8 mouse cellular contexts compared by ENCODE assay signal in the genomic region with DNA sequence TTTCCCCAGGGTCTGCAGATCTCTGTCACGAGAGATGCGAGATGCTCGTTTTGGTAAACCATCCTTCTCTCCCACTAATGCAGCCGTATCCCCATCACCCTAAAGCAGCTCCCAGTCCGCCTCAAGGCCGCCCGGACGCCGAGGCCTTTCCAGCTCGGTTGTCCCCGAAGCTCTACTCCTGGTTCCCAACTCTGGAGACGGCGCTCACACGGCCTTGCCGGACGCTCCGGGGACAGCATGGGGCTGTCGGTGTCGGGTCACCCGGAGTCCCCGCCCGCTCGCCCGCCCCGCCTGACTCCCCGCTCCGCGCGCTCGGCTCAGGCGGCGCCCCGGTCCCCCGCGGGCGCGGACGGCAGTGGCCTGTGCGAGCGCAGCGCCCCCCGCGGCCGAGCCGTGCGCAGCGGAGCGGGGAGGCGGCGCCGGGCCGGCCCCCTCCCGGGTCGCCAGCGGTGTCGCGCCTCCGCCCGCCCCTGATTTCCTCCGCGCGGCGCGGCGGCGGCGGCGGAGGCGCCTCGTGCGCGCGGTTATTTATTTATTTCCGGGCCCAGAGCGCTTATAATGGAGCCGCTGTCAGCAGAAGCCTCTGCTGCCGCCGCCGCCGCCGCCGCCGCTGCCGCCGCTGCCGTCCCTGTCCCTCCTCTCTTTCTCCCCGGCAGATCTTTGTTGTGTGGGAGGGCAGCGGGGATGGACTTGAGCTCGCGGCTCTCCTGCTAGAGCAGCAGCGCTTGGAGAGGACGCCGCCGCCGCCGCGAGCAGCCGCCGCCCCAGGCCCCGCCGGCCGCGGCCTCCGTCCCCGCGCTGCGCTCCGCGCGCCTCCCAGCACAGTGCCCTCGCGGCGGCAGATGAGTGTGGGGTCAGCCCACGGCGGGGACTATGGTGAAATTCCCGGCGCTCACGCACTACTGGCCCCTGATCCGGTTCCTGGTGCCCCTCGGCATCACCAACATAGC. TPM values are rescaled to one million over a fixed set of nuclear protein-coding genes. Genes with fewer than 3 reads are reported as not detected.
A peak's percentile ranks its signal among the peaks of the same experiment; 100 is the strongest.
DNase-seq lines count a peak whose midpoint lies in the region; ATAC-seq lines count a peak whose summit lies in the region.

Gene Ank, plus strand, starts transcription at position 547 of the 950 bp plus-strand sequence.

- H3K27ac ChIP-seq in embryonic facial prominence, embryonic 10.5 days (replicated peaks): peak within 1 kb of the TSS; percentile 90
- H3K27ac ChIP-seq in intestine, embryonic 16.5 days (ENCODE audit: low read length): peak within 1 kb of the TSS; percentile 83
- peak within 1 kb of the TSS; percentile 90 for H3K27ac ChIP-seq in midbrain, embryonic 10.5 days (replicated peaks)

- peak within 1 kb of the TSS; percentile 89 for H3K4me2 ChIP-seq in intestine, embryonic 16.5 days (ENCODE audit: low read depth, low read length)

- DNase-seq in adrenal gland, adult 8-10 months: peak; percentile 69
- peak; percentile 84 for DNase-seq in embryonic facial prominence, embryonic 10.5 days (ENCODE audit: low spot score)
- DNase-seq in gonadal fat pad, adult 2 months (ENCODE audit: low read depth): no peak
- peak; percentile 75 for DNase-seq in left cerebral cortex, postnatal 4 days
- peak; percentile 77 for DNase-seq in midbrain, embryonic 10.5 days (ENCODE audit: low spot score)
- peak; percentile 90 for DNase-seq in right cerebral cortex, postnatal 25 days
- DNase-seq in urinary bladder, postnatal 36 days (ENCODE audit: low spot score in 2 of 2): peak; percentile 65 to 79

- no peaks in the 10 kb centered on the region for H3K36me3 ChIP-seq in embryonic facial prominence, embryonic 10.5 days (replicated peaks)
- no peaks in the 10 kb centered on the region; the same call in 1 of the 2 replicates for H3K36me3 ChIP-seq in intestine, embryonic 16.5 days (ENCODE audit: control insufficient read depth, insufficient read depth, low read length)
- H3K36me3 ChIP-seq in midbrain, embryonic 10.5 days: no peaks in the 10 kb centered on the region

- under 1% methylated on average over 120 of the region's 120 CpGs for WGBS in embryonic facial prominence, embryonic 10.5 days
- WGBS in intestine, embryonic 16.5 days: under 1% methylated on average over 93 of the region's 120 CpGs
- under 1% methylated on average over 118 of the region's 120 CpGs for whole genome bisulfite sequencing in midbrain, embryonic 10.5 days

- H3K9ac ChIP-seq in intestine, embryonic 16.5 days (ENCODE audit: low read depth, low read length): peak within 1 kb of the TSS; percentile 85

- H3K4me3 ChIP-seq in embryonic facial prominence, embryonic 10.5 days: peak within 1 kb of the TSS; percentile 63
- H3K4me3 ChIP-seq in intestine, embryonic 16.5 days (ENCODE audit: low read length): peak within 1 kb of the TSS; percentile 83
- H3K4me3 ChIP-seq in midbrain, embryonic 10.5 days: peak within 1 kb of the TSS; percentile 82

- H3K4me1 ChIP-seq in embryonic facial prominence, embryonic 10.5 days: peaks cover 9% of the 10 kb centered on the region
- H3K4me1 ChIP-seq in intestine, embryonic 16.5 days (ENCODE audit: control insufficient read depth, insufficient read depth, low read length): no peaks in the 10 kb centered on the region; the same call in none of the 2 replicates
- H3K4me1 ChIP-seq in midbrain, embryonic 10.5 days: peaks cover 26% of the 10 kb centered on the region

- peak; percentile 95 for ATAC-seq in intestine, embryonic 16.5 days

- no peaks in the 10 kb centered on the region for H3K9me3 ChIP-seq in embryonic facial prominence, embryonic 10.5 days
- no peaks in the 10 kb centered on the region for H3K9me3 ChIP-seq in intestine, embryonic 16.5 days (ENCODE audit: control insufficient read depth, low read length)
- H3K9me3 ChIP-seq in midbrain, embryonic 10.5 days (replicated peaks): no peaks in the 10 kb centered on the region

- intact Hi-C loops in left cerebral cortex, postnatal 4 days (cut with DNase I): loop anchor here (2.0 to 10.0 kb wide), 2 partner anchors 118 to 142 kb away; no protein-coding TSS in a partner anchor

- peaks cover 24% of the 10 kb centered on the region for H3K27me3 ChIP-seq in embryonic facial prominence, embryonic 10.5 days (replicated peaks; ENCODE audit: low read depth, poor library complexity, severe bottlenecking)
- no peaks in the 10 kb centered on the region for H3K27me3 ChIP-seq in intestine, embryonic 16.5 days (replicated peaks; ENCODE audit: control insufficient read depth, insufficient read depth, low read length)
- peaks cover 20% of the 10 kb centered on the region for H3K27me3 ChIP-seq in midbrain, embryonic 10.5 days (ENCODE audit: low read depth, poor library complexity, severe bottlenecking)

RNA-seq across cellular contexts. Expression of gene Ank, which starts in this region (rescaled TPM):
- total RNA-seq in adrenal gland, adult 8-10 months (2022): 10 to 100 TPM; 38.2 to 68.7 (median 50.9) TPM
- 5.9 and 6.2 TPM in 2 replicates for polyA plus RNA-seq in embryonic facial prominence, embryonic 10.5 days (2016; fragmentation: Nextera tagmentation; extraction: Ambion mirVana)
- polyA plus RNA-seq in gonadal fat pad, adult 2 months (2012; rRNA removed): 37.1 and 57.5 TPM in 2 replicates
- 5.9 and 12.1 TPM in 2 replicates for polyA plus RNA-seq in intestine, embryonic 16.5 days (2015; fragmentation: Nextera tagmentation; extraction: Ambion mirVana)
- total RNA-seq in left cerebral cortex, postnatal 4 days (2021): 100 to 1,000 TPM; 109 TPM
- polyA plus RNA-seq in midbrain, embryonic 10.5 days (2016; fragmentation: Nextera tagmentation; extraction: Ambion mirVana): 6.3 and 6.4 TPM in 2 replicates
